Mouse (Mus musculus) retina, postnatal 1 day (tissue): ENCODE measurements around the gene Smyd1.
"Not testable (repeated sequence)": the region's sequence is repeated elsewhere in the genome, so short reads cannot be mapped to it uniquely, and the experiment has no call there.

ENCODE experiments used
- DNase-seq: peaks from one replicate; pipeline ENCODE4 v3.0.0-alpha.2; 2012

Smyd1 gene

DNA sequence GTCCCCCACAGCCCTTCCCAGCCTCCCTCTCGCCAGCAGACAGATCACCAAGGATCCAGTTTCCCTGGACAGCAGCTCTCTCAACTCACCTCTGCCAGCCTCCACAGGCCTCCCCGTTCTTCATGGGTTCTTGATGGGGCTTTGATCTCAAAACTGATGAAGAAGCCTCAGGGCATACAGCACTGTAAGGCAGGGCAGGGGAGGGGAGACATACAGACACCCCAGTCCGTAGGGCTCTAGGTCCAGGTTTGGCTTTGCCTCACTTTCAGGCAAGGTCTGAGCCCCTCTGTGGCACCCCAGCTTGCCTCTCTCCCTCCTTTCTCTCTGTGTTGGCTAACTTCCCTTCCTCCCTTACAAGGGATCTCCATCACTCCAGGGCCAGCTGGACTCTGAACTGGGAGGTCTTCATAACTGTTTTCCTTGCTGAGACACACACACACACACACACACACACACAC, at the start of gene Smyd1:
TSS of gene Smyd1 (minus strand) at position 408 of the 458 bp plus-strand sequence.
- no peak for DNase-seq

DNA sequence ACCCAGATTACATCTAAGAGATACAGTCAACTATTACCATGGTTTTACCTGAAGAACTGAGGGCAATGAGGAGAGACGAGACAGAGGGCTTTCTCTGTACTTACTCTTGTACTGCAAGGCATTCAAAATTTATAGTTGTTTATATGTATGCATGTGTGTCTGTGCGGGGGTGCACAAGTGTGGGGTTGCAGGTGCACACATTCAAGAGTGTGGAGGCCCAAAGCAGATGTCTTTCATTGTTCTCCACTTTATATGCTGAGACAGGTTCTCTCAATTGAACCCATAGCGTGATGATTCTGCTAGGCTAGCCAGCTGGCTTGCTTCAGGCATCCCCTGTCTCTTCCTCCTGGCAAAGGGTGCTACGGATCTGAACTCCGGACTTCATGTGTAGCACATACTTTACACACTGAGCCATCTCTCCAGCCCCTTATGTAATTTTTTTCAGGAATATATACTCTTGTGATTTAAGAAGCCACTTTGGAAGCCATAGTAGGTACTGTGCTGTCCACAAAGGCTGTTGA, 49.1 kb upstream of the Smyd1 start:
- no peak for DNase-seq

DNA sequence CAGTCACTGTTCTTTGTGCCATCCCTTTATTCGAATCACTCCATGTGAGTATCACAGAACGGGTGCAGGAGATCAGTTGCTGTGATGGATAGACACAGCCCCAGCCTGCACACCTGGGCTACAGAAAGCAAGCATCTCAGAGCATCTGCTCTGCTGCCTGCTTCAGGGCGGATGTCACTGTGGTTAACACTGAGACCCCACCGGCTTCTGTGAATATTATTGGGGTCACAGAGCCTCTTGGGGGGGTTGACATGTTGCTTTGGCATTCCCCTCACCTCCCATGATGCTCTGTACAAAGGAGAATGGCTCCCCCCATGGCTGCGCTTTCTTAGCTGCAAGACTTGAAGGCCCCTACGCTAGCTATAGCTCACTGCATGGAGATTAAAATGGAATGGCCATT, 47.4 kb upstream of the Smyd1 start:
- no peak for DNase-seq

DNA sequence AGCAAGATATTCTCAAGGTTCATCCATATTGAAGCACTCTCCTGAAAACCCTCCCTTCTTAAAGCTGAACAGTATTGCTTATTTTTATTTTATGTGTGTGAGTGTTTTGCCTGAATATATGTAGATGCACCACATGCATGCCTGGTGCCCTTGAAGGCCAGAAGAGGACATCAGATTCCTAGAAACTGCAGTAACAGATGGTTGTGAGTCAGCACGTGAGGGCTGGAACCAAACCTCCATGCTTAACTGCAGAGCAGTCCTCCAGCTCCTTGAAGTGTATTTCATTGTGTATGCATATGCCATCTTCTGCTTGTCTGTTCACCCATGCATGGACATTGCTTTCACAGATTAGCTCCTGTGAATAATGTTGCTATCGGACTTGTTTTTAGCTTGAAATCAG, 42.0 kb upstream of the Smyd1 start:
- DNase-seq = no peak

DNA sequence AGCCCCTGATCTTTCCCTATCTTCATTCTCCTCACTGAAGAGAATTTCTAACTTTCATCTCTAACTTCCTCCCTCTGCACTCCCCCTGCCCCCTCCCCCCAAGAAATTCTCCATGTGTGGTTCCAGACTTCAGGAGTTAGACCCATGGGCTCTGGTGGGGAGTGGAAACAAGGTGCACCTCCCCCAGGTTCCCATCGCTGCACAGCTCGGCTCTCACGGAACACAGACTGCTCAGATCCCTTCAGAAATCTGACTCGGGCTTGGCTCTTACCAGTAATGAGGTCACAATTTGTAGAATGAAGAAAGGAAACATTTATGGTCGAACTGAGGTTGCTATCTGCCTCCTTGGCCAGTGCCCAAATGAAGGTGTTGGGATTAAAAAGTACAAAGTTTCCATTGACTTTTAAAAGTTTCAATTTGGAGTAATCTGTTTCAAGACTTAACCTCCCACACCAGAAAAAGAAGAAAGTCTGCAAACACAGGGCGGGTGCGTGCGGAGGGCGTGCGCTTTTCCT, 39.2 kb upstream of the Smyd1 start:
- DNase-seq = no peak

DNA sequence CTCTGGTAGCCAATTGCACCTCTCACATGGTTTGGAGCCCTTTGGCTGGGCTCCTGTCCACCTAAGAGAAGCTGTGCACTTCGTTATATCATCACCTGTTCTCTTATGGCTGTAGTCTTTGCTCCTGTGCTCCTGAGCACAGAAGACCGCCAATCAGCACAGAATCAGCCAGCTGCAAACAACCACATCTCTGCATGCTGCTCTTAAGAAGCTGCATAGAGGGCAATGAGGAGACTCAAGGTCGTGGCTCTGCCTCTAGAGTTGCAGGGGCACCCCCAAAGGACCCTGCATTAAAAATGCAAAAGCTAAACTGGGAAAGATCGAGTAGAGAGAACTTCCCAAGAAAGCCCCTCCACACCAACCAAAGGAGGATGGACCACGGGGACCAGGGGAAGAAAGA, 38.7 kb upstream of the Smyd1 start:
- no peak for DNase-seq

DNA sequence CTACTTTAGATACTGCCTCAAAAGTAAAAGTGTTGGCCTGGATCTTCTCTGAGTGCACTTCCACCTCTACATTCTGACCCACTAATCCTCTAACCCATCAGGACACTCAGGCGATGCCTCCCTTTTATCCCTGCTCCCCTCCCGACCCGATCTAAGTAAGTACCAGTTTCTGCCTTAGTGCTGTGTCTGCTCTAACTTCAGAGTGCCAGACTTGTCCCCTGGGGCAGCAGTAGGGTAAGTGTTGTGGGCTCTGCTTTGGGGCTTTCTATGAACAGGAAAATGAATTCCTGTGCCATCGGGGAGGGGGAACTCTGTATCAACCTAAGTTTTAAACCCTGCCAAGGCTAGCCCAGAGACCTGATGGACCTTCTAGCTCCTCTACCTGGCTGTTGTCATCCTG, 38.2 kb upstream of the Smyd1 start:
- no peak for DNase-seq

DNA sequence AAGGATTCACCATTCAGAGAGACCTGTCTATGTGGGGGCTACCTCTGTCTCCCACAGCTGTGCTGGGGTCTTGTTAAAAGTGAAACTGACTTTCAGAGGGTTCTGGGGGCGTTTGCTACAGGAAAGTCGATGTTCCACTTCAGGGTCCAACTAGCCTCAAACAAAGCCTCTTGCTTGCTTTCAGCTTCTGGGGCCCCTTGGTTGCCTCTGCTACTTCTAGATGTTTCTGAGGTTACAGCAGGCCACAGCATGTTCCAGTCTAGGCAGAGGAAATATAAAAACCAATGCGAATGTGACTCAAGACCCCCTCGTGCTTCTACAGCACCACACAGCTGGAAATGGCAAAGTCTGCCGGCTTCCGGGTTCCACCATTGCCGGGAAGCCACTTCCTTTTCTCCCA, 35.5 kb upstream of the Smyd1 start:
- DNase-seq = no peak

DNA sequence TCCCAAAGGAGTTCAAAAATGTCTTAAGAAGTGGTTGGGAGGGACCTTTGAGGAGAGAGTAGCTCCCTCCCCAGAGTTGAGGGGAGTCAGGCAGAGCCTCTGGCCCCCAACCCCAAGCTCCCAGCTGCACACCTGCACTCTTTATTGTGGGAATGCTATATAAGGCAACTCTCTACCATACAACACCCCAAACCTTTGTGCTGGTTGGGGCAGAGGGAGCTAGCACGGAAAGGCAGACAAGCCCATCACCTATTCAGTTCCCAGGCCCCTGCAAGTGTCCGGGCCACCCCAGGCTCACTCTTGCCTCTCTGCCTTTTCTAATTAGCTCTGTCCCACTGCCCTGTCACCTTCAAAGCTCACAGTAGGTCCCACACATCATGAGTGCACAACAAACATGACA, 31.7 kb upstream of the Smyd1 start:
- no peak for DNase-seq

DNA sequence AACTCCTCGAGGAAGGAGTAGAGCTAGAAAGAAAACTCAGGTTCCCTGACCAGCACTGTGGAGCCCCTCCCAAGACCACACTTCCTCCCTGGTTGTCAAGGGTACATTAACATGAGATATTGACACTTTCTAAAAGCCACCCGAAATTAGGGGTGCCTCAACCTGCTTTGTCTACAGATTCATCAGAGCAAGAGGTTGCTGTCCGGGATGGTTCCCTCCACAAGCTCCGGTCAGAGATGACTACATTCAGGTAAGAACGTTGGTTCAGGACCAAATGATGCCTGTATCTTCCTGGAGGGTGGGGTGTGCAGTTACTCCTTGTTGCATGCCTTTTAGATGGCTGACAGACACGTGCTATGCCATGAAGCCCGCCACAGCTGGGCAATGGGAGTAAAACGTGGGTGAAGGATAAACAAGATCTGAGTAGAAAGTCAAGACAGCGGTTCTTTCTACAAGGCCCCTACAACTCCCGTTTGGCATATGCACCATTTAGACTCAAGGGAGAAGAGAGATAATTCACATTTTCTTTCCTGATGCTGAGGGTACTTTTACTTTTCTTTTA, 30.9 kb upstream of the Smyd1 start:
- DNase-seq = no peak

DNA sequence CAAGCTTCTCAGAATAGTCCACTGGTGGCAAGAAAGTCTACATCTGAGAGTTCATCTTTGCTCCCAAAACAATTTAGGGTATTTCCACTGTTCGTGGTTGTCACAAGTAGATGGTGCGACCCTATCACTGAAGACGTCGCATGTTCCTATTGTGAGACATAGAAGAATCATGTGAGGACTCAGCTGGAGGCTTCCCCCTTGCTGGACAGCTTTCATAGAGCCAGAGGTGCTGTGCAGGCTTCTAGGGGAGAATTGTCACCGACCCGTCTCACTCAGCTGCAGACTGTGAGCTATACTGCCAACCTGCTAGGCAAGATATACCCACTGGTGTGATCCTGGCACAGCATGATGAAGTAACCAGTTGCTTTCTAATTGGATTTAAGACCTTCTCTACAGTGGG, 30.2 kb upstream of the Smyd1 start:
- DNase-seq = no peak

DNA sequence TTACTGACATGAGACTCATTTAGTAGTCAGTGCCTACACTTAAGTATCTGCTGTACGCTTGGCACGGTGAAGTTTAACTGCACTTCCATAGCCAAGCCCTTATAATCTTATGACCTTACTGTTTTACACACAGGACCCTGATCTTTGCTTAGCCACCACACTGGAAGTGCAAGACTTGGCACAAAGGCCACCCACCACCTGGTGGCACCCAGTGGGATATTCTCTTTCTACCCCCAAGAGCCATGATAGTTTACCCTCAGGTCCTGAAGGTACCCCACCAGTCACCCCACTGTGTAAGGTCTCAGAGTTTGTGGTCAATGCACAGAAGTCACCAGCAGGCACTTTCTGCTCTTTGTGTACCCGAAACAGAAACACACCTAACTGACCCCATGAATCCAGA, 29.2 kb upstream of the Smyd1 start:
- no peak for DNase-seq

DNA sequence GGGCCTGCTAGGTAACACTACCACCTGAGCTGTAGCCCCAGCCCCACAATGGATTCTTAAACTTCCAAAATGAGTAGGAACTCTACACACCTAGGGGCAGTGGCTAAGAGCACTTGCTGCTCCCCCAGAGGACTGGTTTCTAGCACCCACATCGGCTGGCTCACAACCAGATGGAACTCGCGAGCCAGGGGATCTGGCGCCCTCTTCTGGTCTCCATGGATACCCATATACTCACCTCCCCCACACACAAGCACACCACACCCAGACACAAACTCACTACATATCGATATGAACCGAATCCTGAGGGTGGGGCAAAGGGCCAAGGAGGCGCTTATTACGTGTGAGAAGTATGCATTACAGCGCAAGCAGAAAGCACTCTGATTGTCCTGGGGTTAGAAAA, 26.0 kb upstream of the Smyd1 start:
- DNase-seq = no peak

DNA sequence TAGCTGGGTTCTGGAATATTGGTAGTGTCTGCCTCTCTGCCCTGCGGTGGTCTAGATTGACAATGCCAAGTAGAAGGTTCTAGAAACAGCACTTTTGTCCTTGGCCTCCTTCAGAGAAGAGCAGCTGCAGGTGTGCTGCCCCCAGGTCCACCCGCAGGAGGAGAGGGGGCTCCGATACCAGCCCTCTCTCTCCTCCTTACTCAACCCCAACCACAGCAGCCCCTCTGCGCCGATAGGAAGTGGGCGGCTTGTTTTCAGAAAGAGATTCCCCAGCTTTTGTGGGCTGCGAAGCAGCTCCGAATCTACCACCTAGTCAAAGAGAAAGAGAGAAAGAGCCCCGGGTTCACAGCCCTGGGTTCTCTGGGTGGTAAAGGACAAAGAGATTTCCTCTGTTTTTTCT, 19.1 kb upstream of the Smyd1 start:
- no peak for DNase-seq

DNA sequence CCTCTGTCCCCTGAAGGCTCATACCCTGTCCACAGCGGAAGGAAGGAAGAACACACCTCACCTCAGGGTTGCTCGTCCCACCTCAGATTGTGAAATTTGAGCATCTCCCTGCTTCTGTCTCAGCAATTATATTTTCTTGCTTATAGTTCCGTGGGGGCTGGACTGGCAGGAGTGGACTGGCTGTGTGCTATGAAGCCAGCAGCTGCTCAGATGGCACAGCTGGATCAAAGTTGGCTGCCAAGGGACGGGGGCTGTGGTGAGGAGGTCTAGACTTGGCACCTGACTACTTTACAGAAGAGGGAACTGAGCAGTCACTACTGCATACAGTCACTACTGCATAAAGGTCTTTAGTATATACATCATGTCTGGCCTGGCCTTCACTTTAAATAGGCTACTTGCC, 17.3 kb upstream of the Smyd1 start:
- no peak for DNase-seq

DNA sequence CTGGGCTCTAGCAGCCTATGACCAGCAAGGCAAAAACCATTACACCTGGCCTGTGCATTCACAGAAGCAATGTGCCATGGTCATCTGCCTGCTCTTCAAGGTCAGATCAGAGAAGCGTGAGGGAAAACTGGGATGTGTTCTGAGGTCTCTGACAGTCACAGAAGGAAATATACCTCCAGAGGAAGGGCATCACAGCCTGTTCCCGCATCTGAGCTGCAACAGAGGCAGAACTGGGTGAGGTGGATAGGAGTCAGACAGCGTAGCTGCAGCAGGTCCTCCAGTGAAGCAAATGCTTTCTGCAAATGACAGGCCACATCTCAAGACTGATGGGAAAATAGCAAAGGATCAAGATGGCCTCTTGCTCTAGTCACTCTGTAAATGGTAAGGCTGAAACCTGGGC, 16.9 kb upstream of the Smyd1 start:
- no peak for DNase-seq

DNA sequence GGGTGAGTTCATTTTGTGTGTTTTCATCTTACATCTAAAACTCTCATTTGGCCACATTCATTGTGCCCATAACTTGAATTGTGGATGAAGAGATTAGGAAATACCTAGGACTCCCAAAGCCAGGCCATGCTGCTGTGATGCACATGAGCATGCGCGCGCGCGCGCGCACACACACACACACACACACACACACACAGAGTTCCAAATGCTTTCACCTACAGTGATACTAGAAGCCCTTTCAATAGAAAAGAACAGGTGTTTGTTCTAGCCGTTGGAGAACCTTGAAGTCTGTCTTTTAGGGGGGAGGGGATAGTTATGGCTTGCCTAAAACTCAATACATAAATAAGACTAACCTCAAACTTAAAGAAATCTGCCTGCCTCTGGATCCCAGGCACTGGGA, 15.6 kb upstream of the Smyd1 start:
- no peak for DNase-seq

DNA sequence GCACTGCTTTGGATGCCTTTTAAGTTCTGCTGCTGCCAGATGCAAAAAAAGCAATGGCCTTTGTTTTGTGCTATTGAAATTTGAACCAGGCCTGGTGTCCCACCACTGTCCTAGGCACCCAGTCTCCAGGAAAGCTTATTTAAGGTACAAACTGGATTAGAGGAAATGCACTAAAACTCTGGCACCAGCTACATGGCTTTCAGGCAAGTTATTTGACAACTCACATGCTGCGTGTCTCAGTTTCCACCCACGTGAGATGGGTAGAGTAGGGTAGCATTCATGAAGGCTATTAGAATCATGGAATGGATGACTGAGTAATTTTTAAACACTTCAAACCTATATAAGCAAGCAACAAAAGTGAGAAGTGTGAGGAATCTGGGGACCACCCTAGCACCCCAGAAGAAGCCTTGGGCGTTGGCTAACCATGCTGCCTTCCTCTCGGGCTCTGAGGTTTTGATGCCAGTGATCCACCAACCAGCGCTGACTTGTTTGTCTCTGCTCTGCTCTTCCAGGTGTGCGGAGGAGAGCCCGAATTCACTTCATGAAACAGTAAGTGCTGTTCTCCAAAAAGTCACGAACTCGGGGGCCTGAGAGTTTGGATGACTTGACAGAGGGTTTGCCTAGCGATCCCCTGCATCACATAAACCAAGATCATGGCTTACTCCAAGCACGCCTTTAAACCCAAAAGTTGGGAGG, 11.7 kb upstream of the Smyd1 start:
- no peak for DNase-seq

DNA sequence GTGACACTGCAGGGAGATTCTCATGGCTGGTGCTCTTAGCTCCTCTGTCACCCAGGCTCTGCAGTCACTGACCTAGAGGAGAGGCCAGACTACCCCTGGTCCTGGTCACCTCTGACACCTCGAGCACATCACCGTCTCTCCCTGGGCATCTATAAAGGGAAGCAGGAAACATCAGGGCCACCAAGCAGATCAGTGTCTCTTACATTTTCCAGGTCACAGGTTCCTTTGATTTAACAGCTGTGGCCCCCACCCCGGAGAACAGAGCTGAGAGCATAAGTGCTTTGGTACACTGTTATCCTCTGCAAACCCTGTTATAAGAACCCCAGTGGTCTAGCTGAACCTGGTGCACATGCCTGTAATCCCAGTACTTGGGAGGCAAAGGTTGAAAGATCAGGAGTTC, 11.0 kb upstream of the Smyd1 start:
- no peak for DNase-seq

DNA sequence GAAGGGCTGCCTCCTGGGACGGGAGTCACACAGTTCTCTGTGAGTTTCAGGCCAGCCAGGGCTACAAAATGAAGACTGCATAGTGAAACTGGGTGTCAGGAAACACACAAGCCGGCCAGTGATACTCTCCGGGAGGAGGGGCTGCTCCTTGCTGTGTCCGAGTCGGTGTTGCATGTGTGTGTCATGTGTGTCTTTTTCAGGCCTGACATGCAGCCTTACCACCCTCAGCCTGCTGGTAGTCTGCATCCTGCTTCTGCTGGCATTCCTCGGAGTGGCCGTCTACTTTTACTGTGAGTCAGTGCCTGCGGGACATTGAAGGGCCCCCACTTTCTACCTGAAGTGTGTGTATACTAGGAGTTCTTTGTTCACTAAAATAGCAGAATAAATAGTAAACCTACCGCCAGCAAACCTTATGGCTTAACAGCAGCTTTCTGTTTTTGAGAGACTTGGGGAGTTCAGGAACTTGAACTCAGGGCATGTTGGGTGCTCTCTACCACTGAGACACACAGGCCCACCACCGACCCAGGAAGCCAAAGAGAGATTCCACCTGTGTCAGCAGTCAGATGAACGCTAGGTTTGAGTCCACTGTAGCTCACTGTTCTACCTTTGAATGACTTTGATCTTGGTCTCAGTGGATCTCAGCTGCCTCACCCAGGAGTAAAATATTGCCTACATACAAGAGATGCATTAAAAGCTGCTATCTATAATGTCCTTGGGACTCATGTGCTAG, 10.4 kb upstream of the Smyd1 start:
- DNase-seq = no peak

DNA sequence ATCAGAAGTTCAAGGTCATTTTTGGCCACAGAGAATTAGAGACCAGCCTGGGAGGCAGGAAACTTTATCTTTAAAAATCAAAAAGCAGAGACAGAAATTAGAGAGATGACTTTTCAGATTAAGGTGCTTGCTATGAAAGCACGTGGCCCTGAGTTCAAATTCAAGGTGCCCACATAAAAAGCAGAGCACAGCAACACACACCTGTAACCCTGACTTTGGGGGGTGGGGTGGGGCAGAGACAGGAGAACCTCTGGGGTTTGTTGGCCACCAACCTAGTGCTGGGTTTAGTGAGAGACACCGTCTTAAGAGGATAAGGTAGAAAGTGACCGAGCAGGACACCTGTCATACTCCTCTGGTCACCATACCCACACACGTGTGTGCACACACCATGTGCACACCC, 9.5 kb upstream of the Smyd1 start:
- not testable (repeated sequence) for DNase-seq

DNA sequence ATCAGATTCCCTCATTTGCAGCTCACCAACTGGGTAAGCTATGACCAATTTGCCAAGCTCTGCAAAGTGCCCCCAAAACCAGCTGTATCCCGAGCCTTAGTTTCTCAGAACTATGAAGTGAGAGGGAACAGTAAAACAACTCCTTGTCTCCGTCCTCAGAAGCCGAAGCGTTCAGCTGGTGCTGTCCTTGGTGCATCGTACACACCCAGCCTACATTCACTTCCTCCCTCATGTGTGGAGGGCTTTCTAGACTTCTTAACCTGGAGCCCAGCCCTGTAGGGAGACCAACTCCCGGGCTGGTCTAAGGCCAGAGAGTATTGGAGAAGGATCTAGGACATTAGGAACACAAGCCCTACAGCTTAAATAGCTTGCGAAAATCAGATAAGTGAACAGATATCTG, 8.5 kb upstream of the Smyd1 start:
- no peak for DNase-seq

DNA sequence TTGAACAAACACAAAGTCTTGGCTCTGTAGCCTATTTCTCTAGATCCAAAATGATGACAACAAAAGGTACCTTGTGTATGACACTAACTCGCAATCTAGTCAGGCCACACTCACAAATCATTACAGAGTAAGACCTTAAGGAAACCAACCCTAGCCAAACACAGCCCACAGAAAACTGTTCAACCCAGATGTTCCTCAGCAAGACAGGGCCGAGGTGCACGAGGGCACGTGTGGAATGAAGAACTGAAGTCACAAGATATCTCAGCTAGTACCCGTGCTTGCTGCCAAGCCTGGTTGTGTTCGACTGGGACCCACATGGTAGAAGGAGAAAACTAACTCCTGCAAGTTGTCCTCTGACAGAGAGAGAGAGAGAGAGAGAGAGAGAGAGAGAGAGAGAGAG, 7.8 kb upstream of the Smyd1 start:
- DNase-seq = no peak

DNA sequence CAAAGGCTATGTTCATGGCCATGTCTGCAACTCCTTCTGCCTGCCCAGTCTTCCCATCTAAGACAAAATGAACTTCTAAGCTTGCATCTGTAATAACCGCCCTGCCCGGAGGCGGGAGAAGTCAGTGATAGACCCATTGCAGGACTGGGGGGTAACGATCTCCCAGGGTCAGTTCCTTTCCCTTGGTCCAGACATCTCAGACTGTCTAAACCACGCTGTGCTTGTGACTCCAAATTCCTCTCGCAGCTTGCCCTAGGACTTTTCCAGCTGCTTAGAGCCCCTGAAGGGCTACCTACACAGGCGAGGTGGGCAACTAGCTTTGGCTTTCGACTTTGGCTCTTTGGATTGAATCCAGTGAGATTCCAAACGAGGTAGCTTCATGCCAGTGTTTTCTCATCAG, 2.8 kb upstream of the Smyd1 start:
- DNase-seq = no peak
